Mouse (Mus musculus) retina, adult 2 months (tissue): Measurements from ENCODE around the gene Srgap2.
"Not testable (repeated sequence)": the region's sequence is repeated elsewhere in the genome, so short reads cannot be mapped to it uniquely, and the experiment has no call there.

Experiments used
- DNase-seq: peaks from one replicate; pipeline ENCODE4 v3.0.0-alpha.2; 2012; ENCODE audit warnings: low read depth, low spot score

The Srgap2 gene

DNA sequence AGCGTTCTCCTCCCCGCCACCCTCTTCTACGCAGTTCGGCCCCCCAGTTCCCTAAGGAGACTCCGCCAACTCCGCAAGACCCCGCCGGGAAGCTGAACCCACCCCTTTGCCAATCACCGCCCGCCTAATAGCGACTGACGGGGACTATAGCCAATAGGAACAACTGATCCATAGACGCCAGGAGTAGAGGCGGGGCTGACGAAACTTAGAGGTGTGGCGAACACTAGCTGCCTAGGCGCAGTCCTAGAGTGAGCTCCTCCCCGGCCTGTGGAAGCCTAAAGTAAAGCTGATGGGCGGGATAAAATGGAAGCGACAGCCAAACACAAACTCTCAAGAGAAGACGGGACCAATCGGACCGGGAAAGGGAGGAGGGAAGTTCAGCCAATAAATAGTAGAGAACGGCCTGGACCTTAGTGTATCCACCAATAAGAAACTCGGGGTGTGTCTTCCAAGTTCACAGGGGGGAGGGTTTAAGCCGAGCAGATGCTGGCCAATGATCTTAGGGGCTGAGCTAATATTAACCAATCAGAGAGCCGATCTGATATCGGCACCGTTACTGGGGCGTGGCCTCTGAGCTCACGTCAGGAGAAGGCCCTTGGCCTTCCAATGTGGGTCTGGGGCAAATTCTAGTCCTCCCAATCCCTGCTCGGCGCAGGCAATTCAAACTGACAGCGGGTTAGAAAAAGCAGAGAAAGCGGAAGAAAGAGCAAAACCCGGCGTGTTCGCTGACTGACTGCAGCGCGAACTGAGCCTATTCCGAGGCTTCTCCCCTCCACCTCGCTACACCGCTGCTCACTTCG is at the start of gene Srgap2, which contains the start of gene Fam72a:
Srgap2 (minus strand) TSS at position 72 of the 800 bp plus-strand sequence.
Fam72a (plus strand) TSS at position 623 of the 800 bp plus-strand sequence.
- DNase-seq, result peak; percentile 97

DNA sequence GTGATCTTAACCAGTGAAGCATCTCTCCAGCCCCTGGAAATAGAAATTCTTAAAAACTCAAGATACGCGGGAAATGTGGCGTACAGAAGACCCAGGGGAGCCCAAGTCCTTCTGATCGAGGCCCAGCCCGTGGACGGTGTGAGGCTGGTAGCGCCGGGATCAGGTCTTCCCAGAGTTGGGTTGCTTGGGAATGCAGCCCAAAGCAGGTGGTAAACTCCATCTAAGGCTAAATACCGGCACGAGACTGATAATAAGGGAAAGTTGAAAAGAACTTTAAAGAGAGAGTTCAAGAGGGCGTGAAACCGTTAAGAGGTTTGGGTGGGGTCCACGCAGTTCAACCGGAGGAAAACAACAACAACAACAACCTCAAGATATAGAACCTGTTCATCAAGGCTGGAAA is 46.6 kb upstream of the Srgap2 start:
- peak; percentile 15 for DNase-seq

DNA sequence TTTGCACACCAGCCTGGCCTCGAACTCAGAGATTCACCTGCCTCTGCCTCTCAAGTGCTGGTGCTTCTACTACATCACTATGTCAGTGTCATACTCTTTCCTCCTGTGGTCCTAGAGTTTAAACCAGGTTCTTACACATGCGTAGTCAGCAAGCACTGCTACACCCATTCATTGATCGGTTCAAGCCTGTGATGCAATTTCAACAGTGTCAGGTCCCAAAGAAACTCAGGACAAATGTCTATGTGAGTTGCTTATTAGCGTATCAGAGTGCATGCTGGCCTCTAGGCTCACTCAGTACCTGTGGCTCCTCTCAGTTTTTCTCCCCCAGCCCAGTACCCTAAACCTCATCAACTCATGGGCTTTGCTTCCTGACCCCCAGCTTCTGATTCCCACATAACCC is 43.2 kb upstream of the Srgap2 start:
- DNase-seq, result no peak

DNA sequence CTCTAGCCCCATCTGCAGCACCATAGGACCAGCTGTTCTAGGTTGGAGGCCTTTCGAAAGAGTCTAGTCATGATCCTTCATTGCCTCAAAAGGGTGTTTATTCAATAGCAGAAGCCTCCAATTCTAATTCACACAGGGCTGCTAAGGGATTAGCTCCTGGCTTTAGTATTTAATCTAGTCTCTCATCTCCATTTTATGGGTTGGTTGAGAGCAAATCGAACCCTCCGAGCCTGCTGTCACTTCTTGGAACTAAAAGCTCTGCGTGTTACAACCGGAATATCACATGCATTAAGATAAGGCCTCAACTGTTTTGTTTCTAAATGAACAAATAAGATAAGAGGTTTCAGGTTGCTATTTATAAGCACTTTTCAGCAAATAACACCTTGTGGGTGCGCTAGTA is 42.6 kb upstream of the Srgap2 start:
- no peak for DNase-seq

DNA sequence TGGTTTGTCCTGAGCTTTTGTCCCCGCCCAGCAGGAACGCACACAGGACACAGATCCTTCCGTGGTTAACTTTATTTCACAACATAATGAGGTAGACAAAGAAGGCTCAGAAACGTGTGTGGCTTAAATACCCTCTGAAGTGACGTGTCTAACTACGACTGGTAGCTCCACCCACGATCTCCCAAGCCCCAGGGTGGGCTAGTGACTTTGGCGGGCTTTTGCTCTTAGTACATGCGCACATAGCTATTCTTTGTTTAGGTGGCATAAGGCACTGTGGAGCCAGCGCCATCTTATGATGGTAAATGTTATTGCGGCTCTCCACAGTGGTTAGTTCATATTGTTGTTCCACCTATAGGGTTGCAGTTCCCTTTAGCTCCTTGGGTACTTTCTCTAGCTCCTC is 38.9 kb upstream of the Srgap2 start:
- DNase-seq, result not testable (repeated sequence)

DNA sequence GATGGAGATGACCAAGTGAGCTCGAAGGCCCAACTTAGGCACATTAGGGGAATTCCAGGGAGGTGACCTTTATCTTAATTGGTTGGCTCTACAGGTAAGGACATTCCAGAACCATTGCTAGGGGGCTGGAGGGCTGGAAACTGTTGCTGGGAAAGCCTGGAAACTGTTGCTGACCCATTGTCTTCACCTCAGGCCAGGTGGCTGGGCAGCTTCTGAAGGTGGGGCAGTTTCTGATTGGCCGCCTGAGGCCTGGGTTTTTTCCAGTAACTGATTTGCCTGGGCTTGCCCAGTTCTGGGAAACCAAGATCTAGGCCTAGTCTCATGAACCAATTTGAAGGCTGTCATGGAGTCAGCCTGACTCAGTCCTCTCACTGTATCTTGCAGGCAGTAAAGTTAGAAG is 34.9 kb upstream of the Srgap2 start:
- DNase-seq, result no peak

DNA sequence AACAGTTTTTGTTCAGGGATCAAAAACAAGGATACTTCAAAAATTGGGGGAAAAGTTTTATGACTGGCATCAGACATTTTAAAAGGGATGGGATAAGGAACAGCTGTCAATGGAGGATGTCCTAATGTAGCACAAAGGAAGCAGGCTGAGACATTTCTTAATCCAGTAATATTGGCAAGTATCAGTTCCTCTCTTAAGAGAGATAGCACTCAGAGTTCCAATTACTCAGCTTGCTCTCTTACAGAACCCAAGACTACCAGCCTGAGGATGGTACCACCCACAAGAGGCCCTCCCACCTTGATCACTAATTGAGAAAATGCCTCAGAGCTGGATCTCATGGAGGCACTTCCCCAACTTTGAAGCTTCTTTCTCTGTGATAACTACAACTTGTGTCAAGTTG is 33.3 kb upstream of the Srgap2 start:
- no peak for DNase-seq

DNA sequence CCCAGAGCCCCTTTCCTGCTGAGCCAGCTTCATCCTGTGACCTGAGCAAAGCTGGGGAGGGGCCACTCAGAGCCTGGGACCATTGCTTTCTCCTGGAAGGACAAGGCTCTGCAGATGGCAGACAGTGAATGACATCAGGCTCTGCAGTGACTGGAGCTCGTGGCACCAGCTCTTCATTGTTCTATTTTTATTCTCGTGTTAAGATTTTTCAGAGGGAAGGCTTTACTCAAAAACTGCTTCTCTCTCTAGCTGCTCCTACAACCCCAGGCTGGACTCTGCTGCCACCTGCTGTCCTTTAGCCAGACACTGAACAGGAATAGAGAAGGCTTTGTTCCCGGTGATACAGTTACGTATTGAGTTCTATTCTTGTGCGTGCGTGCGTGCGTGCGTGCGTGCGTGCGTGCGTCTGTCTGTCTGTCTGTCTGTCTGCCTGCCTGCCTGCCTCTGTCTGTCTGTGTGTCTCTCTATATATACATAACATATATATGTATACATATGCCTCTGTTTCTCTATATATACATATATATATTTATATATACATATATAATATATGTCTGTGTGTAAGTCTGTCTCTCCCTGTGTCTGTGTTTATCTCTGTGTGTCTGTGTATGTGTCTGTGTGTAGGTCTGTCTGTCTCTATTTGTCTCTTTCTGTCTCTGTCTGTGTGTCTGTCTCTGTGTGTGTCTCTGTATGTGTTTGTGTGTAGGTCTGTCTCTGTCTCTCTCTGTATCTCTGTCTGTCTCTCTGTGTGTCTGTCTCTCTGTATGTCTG is 28.1 kb upstream of the Srgap2 start:
- peak; percentile 52 for DNase-seq

DNA sequence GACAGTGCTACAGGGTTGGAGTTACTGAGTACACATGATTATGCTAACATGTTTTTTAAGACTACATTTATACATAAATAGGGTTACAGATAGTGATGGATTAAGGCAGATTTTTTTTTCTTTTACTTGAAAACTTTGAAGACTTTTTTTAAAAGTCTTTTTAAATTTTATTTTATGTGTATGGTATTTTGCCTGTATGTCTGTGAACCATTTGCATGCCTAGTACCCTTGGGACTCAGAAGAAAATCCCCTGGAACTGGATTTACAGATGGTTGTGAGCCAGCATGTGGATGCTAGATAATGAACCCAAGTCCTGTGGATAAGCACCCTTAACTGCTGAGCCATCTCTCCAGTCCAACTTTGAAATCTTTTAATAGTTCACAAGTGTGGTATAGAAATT is 26.3 kb upstream of the Srgap2 start:
- no peak for DNase-seq

DNA sequence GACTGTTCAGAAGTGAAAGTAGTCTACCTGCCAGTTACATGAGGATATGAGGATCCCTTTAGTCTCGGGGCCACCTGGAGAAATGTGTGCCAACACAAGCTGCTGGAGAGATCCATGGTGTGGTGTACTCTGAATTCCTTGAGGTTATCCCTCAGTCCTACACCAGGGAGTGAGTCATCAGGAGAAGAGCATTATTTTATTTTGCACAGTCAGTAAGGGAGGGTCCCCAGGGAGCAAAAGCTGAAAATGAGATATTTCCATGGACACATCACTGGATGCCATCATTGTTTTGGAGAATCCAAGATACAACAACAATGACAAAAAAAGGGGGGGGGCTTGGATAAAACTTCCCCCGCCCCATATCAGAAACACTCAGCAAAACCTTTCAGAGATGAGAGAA is 24.8 kb upstream of the Srgap2 start:
- no peak for DNase-seq

DNA sequence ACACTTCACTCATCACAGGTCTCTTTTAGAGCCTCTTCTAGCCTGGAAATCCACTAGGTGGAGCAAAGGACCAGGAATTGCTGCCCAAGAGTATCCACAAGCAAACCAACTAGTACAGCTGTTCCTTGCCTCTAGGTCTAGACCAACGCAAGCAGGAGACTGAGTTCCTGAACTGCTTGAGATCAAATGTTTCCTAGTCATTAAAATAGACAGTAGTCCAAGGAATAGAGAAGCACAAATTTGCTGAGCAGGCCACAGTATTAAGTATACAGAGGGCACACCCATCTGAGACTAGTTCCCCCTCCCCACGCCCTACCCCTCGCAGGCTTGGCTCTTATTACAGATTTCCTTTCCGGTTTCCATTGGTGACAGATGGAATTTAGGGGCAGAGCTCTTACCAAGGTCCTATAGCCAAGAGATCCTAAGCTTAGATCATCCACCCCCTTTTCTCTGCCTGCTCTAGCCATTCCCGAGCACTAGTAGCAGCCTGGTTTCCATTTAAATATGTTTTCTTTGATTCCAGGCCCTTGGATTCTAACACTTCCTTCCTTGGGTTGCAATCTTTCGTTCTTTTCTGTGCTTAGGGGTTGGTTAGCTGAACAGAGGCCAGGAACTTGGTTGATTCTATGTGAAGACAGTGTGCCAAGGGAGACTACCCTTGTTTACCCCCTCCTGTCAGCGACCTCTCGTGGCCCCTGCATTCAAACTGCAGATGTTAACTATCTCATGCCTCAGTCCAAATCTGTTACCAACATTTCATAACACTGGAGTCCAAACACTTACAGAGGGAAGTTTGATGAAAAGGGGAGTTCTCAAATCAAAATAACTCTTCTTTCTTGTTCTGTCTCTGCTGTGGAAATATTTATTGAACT is 21.6 kb upstream of the Srgap2 start:
- no peak for DNase-seq

DNA sequence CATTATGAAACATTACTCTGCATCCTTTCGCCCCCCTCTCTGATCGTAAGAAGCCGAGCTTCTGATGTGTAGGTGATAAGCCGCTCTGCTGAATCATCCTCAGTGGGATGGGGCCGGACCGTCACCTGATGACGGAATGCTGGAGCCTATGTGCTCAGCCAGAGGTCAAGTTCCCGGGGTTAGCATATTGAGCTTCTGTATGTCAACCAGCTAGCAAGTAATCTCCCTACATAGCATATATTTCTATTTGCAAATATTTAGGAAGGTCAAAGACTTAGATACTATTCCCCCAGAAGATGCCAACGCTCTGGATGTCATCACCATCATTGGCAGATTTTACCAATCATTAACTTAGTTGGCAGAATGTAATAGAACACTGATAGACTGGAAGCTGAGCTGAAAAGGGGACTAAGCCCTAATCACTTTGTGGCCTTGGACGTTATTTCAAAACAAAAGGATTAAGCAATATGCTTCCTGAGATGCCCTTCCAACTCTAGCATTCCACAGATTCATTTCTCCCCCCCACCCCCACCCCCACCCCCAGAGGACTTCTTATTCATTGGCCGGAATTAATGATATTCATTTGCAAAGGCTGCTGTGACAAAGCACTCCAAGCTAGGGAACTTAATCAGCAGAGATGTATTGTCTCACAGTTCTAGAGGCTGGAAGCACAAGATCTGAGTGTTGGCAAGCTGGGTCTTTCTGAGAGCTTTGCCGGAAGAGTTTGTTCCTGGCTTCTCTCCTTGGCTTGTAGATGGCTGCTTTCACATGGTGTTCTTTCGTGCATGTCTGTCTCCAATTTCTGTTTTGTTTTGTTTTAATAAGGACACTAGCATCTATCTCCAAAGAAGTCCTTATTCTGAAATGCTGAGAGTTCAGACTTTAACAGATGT is 19.9 kb upstream of the Srgap2 start:
- no peak for DNase-seq

DNA sequence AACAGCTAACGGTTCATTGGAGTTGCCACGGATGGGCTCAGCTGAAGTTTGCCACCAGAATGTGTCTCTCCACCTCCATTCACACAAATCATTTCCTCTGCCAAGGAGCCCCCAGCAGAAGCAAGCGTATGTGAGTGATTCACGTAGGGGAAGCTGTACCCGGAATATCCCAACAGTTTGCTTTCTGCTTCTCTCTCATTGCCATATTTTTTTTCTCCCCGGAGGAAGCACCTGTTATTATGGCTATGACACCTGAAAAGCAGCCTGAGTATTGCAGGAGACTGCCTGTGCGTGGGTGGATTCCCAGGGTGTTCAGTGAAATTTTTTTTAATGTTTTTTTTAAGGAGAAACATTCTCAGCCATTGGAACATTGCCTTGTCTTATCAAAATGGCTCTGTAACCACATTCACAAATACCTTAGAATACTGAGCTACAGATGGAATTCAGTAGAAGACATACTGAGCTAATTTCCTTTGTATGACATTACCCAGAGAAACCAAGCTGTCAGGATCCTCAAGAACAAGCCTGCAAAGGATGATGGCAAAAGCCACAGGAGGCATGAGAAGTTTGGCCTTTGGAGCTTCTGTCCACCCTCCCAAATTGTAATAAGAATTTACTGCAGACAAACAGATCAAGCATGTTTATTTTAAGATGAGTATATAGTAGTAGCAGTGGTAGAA is 16.9 kb upstream of the Srgap2 start:
- no peak for DNase-seq

DNA sequence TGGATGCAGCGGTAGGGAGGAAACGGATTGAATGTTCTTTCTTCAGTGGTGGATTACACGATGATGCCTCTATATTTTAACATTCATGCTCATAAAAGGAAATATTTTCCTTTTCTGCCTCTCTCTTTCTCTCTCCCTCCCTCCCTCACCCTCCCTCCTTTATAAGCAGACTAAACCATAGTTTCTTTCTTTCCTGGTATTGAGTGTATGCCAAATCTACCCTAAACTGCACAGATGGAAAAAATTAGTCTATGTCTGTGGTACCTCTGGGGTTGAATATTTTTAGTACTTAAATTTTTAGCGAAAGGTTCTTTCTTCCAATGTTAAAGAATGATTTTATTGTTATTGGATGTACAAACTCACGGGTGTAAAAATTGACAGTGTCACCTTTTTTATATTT is 14.8 kb upstream of the Srgap2 start:
- no peak for DNase-seq

DNA sequence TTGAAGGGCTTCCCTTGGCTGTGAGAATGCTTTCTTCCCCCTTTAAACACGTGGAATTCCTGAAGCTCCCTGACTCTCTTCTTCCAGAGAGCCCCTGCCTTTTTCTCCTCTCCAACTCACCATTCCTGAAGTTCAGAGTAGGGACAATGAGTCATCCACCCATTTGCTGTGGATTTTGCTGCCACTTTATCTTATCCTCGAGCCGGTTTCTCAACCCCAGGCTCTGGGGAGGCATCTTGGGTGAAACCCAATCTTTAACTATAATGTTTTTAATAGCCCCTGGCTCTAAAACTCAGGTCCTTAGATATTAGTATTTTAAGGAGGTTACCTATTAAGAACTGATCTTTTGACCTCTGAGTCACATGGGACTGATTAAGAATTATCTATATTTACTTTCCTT is 14.3 kb upstream of the Srgap2 start:
- DNase-seq, result no peak

DNA sequence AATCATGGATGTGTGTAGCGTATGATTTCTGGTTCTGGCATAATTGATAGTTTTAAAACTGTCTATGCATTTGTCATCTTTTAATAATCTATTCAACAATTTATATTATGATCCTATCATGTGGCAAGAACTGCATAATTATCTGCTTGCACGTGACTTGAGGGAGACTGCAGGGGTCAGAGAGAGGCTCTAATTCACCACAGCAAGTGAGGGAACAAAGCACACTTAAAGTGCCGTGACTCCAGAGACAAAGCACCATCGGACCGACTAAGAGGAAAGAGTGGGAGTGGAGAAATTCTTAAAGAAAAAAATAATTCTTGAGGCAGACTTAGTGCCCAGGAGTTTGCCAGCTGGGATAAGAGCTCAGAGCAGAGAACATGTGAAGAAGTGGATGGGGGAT is 13.6 kb upstream of the Srgap2 start:
- DNase-seq, result no peak

DNA sequence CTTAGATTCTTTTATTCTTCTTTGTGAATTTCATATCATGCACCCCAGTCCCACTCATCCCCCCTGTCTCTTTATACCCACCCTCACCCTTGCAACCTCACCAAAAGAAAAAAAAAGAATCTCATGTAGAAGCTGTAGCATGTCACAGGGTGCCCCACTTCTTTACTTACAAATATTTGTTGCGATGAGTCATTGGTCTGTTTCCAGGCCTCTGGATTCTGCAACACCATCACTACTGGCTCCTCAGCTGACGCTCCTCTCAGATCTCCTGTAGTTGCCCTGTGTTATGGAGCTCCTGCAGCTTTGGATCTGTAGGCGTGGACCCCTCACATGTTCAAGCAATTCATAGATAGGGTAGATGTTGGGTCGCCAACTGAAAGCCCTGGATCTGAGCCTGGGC is 12.6 kb upstream of the Srgap2 start:
- DNase-seq, result no peak

DNA sequence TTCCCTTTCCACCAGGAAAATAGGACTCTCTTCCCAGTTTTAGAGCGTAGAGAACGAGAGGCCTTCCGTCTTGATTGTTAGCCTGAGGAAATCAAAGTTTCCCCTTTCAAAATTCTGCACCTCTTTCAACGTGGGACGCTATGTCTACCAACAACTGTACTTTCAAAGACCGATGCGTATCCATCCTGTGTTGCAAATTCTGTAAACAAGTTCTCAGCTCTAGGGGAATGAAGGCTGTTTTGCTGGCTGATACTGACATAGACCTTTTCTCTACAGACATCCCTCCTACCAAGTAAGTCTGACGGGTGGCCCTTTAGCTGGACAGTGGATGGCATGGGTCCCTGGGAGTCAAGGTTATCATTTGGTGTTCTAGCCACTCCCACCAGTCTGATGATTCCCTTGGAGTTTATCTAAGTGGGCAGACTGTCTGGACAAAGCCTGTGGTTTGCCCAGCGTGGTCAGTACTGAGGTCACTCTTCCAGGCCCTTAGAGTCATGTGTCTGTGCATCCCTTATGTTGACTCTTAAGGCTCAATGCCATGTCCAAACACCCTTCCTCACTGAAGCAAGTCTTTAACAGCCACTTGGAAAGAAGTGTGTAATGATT is 1.5 kb upstream of the Srgap2 start:
- no peak for DNase-seq

DNA sequence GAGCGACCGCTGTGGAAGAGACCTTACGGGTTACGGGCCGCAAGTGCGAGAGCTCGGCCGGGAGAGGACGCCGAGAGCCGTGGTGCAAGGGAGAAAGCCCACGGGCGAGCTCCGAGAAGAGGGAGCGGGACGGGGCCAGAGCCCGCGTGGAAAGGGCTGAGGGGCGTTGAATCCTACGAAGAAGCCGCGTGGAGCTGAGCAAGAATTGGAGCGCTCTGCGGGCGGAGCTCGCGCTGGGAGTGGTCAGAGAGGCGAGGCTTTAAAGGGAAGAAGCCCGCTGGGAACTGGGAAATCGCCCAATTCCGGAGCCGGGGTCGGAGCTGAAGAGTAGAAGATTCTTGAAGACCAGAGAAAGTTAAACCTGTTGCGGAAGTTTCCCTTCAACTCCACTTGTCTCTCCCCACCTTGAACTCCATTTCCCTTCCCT is 942 bp upstream of the Srgap2 start:
- no peak for DNase-seq
